Mouse (Mus musculus) intestine, embryonic 16.5 days (tissue): ENCODE results near the gene Dkk1. TPM values are rescaled to one million over a fixed set of nuclear protein-coding genes. Genes with fewer than 3 reads are reported as not detected.
"Not testable (repeated sequence)": the region's sequence is repeated elsewhere in the genome, so short reads cannot be mapped to it uniquely, and the experiment has no call there.

Experiments
- ATAC-seq: fragments of 200-750 bp; cut with Nextera tagmentation; 2 replicates; pipeline ENCODE4 v1.8.0; 2017; ENCODE audit warnings: moderate TSS enrichment, moderate library complexity
- H3K27ac ChIP-seq: fragments of 300-500 bp; sonication (generic); 2 replicates; pipeline ENCODE4 v1.5.1; 2014; ENCODE audit warnings: mild to moderate bottlenecking, low read length
- H3K27me3 ChIP-seq: fragments of 300-500 bp; sonication (generic); replicated peaks from 2 replicates; pipeline ENCODE4 v1.6.1; 2014; ENCODE audit warnings: low read length, control low read depth, mixed read lengths; ENCODE audit not compliant: control insufficient read depth, insufficient read depth
- H3K36me3 ChIP-seq: fragments of 300-500 bp; sonication (generic); 2 replicates; pipeline ENCODE4 v1.6.1; 2014; ENCODE audit warnings: low read length, control low read depth; ENCODE audit not compliant: control insufficient read depth, insufficient read depth
- H3K4me1 ChIP-seq: fragments of 300-500 bp; sonication (generic); 2 replicates; pipeline ENCODE4 v1.6.1; 2014; ENCODE audit warnings: low read length, control low read depth, mixed read lengths; ENCODE audit not compliant: control insufficient read depth, insufficient read depth
- H3K4me2 ChIP-seq: fragments of 300-500 bp; sonication (generic); 2 replicates; pipeline ENCODE4 v1.6.1; 2014; ENCODE audit warnings: low read depth, low read length, control low read depth
- H3K4me3 ChIP-seq: fragments of 300-500 bp; sonication (generic); 2 replicates; pipeline ENCODE4 v1.5.1; 2014; ENCODE audit warnings: mild to moderate bottlenecking, low read length
- H3K9ac ChIP-seq: fragments of 300-500 bp; sonication (generic); 2 replicates; pipeline ENCODE4 v1.6.1; 2014; ENCODE audit warnings: low read depth, low read length
- H3K9me3 ChIP-seq: fragments of 300-500 bp; sonication (generic); 2 replicates; pipeline ENCODE4 v1.6.1; 2016; ENCODE audit warnings: low read length, control low read depth; ENCODE audit not compliant: control insufficient read depth
- WGBS: fragments of 180-500 bp; shearing (Covaris S2); extraction: QIAGEN DNeasy Blood & Tissue Kit; methylation state at CpG from one replicate; pipeline ENCODE4 v1.1.7; 2014; 5-methylcytosine and 5-hydroxymethylcytosine counted together
- polyA plus RNA-seq: library from polyadenylated mRNA; unstranded; fragments of >200 nt; fragmentation: Nextera tagmentation; extraction: Ambion mirVana; gene quantifications from 2 replicates; pipeline ENCODE4 v1.2.1, GENCODE M21; 2015

Gene Dkk1
- polyA plus RNA-seq, 1 experiment from 2014 or later: 1.2 TPM

DNA sequence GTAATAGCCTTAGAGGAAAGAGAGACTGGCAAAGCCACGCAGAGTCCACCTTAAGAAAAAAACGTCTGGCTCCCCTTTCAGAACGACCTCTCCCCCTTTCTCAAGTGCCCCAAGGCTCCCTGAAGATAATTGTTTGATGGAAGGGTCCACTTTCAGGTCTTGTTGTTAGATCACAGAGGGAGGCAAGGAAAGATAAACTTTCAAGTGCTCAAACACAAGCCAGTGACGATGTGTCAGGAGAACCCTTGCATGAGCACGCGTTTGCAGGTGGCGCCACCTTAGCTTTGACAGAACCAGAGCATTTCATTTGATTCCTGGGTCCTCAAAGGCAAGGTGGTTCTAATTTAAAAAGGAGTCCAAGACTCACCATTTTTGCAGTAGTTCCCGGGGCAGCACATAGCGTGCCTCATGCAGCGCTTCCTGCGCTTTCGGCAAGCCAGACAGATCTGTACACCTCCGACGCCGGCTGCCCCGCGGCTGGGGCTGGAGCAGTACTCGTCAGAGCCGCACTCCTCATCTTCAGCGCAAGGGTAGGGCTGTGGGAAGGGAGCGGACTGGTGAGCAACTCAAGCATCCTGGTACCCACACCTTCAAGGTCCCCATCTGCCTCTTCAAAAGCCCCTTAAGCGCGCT lies 938 bp downstream of the Dkk1 start:
- Histone ChIP-seq H3K27me3 (peaks cover 33% of the 10 kb centered on the region), H3K9ac (0 out of 2 replicates have a peak overlapping the region, but pooled peaks have one; percentile 29), H3K27ac (no peak overlapping the region), H3K9me3 (no peaks in the 10 kb centered on the region), H3K4me3 (peak overlapping the region; percentile 36), H3K4me1 (peaks cover 11% of the 10 kb centered on the region), H3K4me2 (peak overlapping the region; percentile 60), H3K36me3 (no peaks in the 10 kb centered on the region)
- WGBS: 2% methylated on average over 23 of the region's 23 CpGs
- no peak; the same call in 1 of the 2 replicates for ATAC-seq

- WGBS: 2% methylated on average over 44 of the region's 44 CpGs
- H3K27me3 ChIP-seq, H3K27ac ChIP-seq, H3K4me1 ChIP-seq, H3K9me3 ChIP-seq, ATAC-seq, H3K36me3 ChIP-seq: not testable (repeated sequence)
- peak overlapping the region; percentile 70 for H3K4me2 ChIP-seq
- peak overlapping the region; percentile 46 for H3K4me3 ChIP-seq
- H3K9ac ChIP-seq: 0 out of 2 replicates have a peak overlapping the region, but pooled peaks have one; percentile 37
Measured at GRCm38 (mm10) chr19:30539365-30539941, 10.0 kb downstream of the Dkk1 start.

GRCm38 (mm10) chr19:30516771-30517170 lies 32.7 kb downstream of the Dkk1 start:
- Histone ChIP-seq H3K9me3 (no peaks in the 10 kb centered on the region), H3K4me2 (no peak overlapping the region), H3K4me3 (no peak overlapping the region), H3K36me3 (no peaks in the 10 kb centered on the region), H3K4me1 (no peaks in the 10 kb centered on the region), H3K27me3 (no peaks in the 10 kb centered on the region), H3K27ac (no peak overlapping the region), H3K9ac (no peak overlapping the region)
- WGBS: 29% methylated on average over 6 of the region's 6 CpGs
- no peak for ATAC-seq

DNA sequence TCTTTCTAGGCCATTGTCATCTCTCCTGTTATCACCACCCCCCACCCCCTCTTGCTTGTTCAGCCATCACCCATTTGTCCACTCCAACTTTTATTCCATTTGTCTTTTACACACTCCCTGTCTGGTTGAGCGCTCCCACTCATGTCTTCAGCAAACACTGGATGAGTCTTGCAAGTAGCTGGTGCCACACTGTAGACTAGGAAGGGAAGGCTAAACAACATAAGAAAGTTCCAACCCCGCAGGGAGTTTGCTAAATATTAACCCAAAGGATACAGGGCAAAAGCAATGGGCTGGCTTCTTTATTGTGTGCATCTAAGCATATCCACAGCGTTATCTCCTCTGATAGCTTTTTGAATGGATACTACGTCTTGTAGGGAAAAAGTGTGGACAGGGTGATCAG lies 39.0 kb downstream of the Dkk1 start:
- H3K27ac ChIP-seq: no peak overlapping the region
- no peak overlapping the region for H3K4me2 ChIP-seq
- WGBS: 62% methylated on average over 4 of the region's 4 CpGs
- H3K4me1 ChIP-seq: no peaks in the 10 kb centered on the region
- H3K9ac ChIP-seq: no peak overlapping the region
- no peak for ATAC-seq
- no peaks in the 10 kb centered on the region for H3K36me3 ChIP-seq
- H3K4me3 ChIP-seq: no peak overlapping the region
- no peaks in the 10 kb centered on the region for H3K9me3 ChIP-seq
- H3K27me3 ChIP-seq: no peaks in the 10 kb centered on the region

DNA sequence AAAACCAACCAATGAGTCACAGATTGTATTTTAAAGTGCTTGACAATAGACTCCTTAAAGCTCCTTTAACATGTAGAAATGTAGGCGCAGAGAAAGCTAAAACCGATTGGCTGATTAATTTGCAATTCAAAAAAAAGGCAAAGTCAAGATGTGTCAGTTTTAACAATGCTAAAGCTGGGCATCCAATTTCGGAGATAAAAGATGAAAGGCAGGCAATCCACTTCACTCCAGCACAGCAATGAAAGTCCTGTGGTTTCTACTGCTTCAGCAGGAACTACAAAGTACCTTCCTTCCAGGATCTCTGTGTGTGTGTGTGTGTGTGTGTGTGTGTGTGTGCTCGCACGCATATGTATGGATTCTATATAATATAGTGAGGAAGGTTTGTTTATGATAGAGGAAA lies 44.0 kb downstream of the Dkk1 start:
- no peak overlapping the region for H3K4me3 ChIP-seq
- no peaks in the 10 kb centered on the region for H3K4me1 ChIP-seq
- H3K36me3 ChIP-seq: no peaks in the 10 kb centered on the region
- no peaks in the 10 kb centered on the region for H3K27me3 ChIP-seq
- H3K27ac ChIP-seq: no peak overlapping the region
- 46% methylated on average over 5 of the region's 5 CpGs for WGBS
- no peak overlapping the region for H3K9ac ChIP-seq
- no peak overlapping the region for H3K4me2 ChIP-seq
- H3K9me3 ChIP-seq: no peaks in the 10 kb centered on the region
- ATAC-seq: no peak
